Mouse (Mus musculus) cerebellum, postnatal 10 days (tissue): ENCODE data around the gene Rhod.

Source experiments
- DNase-seq, 2 experiments: peaks; one replicate each; pipeline ENCODE4 v3.0.0; 2021; ENCODE audit warnings: mixed read lengths in 2 of 2

Rhod gene

GRCm38 (mm10) chr19:4450666-4451065, 11.4 kb upstream of the Rhod start:
- no peak for DNase-seq

GRCm38 (mm10) chr19:4449230-4449629, 10.0 kb upstream of the Rhod start:
- no peak for DNase-seq

GRCm38 (mm10) chr19:4447445-4447844, 8.2 kb upstream of the Rhod start:
- peak; percentile 53 to 65 for DNase-seq

GRCm38 (mm10) chr19:4446661-4447420, 7.6 kb upstream of the Rhod start:
- peak; percentile 60 to 63 for DNase-seq

- peak; percentile 88 to 91 for DNase-seq
Observed at GRCm38 (mm10) chr19:4442408-4442807, 3.2 kb upstream of the Rhod start.

- peak; percentile 36 to 39 for DNase-seq
Observed at GRCm38 (mm10) chr19:4441621-4442161, 2.5 kb upstream of the Rhod start.

GRCm38 (mm10) chr19:4441090-4441591, 1.9 kb upstream of the Rhod start:
- DNase-seq = peak; percentile 74 to 83

GRCm38 (mm10) chr19:4440222-4440621, 990 bp upstream of the Rhod start:
- DNase-seq = peak; percentile 51 to 54

GRCm38 (mm10) chr19:4438791-4439160, 456 bp downstream of the Rhod start:
- no peak for DNase-seq

- no peak for DNase-seq
Observed at GRCm38 (mm10) chr19:4437886-4438285, 1.3 kb downstream of the Rhod start.

- no peak for DNase-seq
Observed at GRCm38 (mm10) chr19:4436254-4436653, 3.0 kb downstream of the Rhod start.

- no peak for DNase-seq
Observed at GRCm38 (mm10) chr19:4434999-4435398, 4.2 kb downstream of the Rhod start.

- DNase-seq = no peak
Observed at GRCm38 (mm10) chr19:4433756-4434155, 5.5 kb downstream of the Rhod start.

GRCm38 (mm10) chr19:4430091-4430620, 9.1 kb downstream of the Rhod start:
- no peak for DNase-seq

GRCm38 (mm10) chr19:4425610-4426366, 13.4 kb downstream of the Rhod start:
- DNase-seq = peak; percentile 63 to 75

GRCm38 (mm10) chr19:4423021-4423420, 16.2 kb downstream of the Rhod start:
- no peak for DNase-seq

- no peak for DNase-seq
Observed at GRCm38 (mm10) chr19:4422581-4422980, 16.7 kb downstream of the Rhod start.

- peak; percentile 92 to 93 for DNase-seq
Observed at GRCm38 (mm10) chr19:4420153-4420910, 18.9 kb downstream of the Rhod start.

- peak in 1 of 2 experiments; percentile 31 for DNase-seq
Observed at GRCm38 (mm10) chr19:4419711-4420110, 19.5 kb downstream of the Rhod start.

GRCm38 (mm10) chr19:4417713-4418112, 21.5 kb downstream of the Rhod start:
- no peak for DNase-seq

- peak; percentile 92 to 95 for DNase-seq
Observed at GRCm38 (mm10) chr19:4417183-4417582, 22.0 kb downstream of the Rhod start.

GRCm38 (mm10) chr19:4414631-4415030, 24.6 kb downstream of the Rhod start:
- DNase-seq = no peak

- no peak for DNase-seq
Observed at GRCm38 (mm10) chr19:4409062-4409461, 30.2 kb downstream of the Rhod start.
